Mouse (Mus musculus): ENCODE measurements at regions not wholly inside any gene's neighbourhood (a gene's known extent, or its start where the extent isn't known, plus 50 kb on each side); places are given as distances from the start of the nearest gene placed in this dataset.
"Not testable (repeated sequence)": the region's sequence is repeated elsewhere in the genome, so short reads cannot be mapped to it uniquely, and the experiment has no call there.

- no peaks in the 10 kb centered on the region for H3K4me1 ChIP-seq (ENCODE audit: control insufficient read depth, insufficient read depth, low read length)
- TF ChIP-seq CTCF (IDR thresholded peaks at IDR 0.05; ENCODE audit: extremely low read depth, insufficient read depth, low read length): peak; percentile 5; the same call in 1 of the 2 replicates
- TF ChIP-seq POLR2A (IDR thresholded peaks at IDR 0.05; ENCODE audit: extremely low read depth, insufficient read depth, low read length): no peak
- H3K4me3 ChIP-seq (ENCODE audit: insufficient read depth, low read length): no peak overlapping the region
- H3K27ac ChIP-seq (ENCODE audit: insufficient read depth, low read length): no peak overlapping the region
Observed at GRCm38 (mm10) chr15:19458485-19458884, 639.7 kb downstream of the Cdh10 start.

GRCm38 (mm10) chr15:19473521-19473920 is 654.8 kb downstream of the Cdh10 start:
- Histone ChIP-seq H3K4me3 (ENCODE audit: insufficient read depth, low read length) (no peak overlapping the region), H3K4me1 (ENCODE audit: control insufficient read depth, insufficient read depth, low read length) (no peaks in the 10 kb centered on the region), H3K27ac (ENCODE audit: insufficient read depth, low read length) (no peak overlapping the region)
- TF ChIP-seq CTCF (IDR thresholded peaks at IDR 0.05; ENCODE audit: extremely low read depth, insufficient read depth, low read length) (no peak), POLR2A (IDR thresholded peaks at IDR 0.05; ENCODE audit: extremely low read depth, insufficient read depth, low read length) (no peak)

- H3K4me3 ChIP-seq (ENCODE audit: insufficient read depth, low read length); H3K4me1 ChIP-seq (ENCODE audit: control insufficient read depth, insufficient read depth, low read length); H3K27ac ChIP-seq (ENCODE audit: insufficient read depth, low read length): not testable (repeated sequence)
Observed at GRCm38 (mm10) chr15:19493556-19493955, 674.8 kb downstream of the Cdh10 start.

GRCm38 (mm10) chr15:19519377-19519776 is 700.6 kb downstream of the Cdh10 start:
- H3K27ac ChIP-seq (ENCODE audit: insufficient read depth, low read length): no peak overlapping the region
- TF ChIP-seq CTCF (IDR thresholded peaks at IDR 0.05; ENCODE audit: extremely low read depth, insufficient read depth, low read length) (no peak), POLR2A (IDR thresholded peaks at IDR 0.05; ENCODE audit: extremely low read depth, insufficient read depth, low read length) (no peak)
- no peaks in the 10 kb centered on the region for H3K4me1 ChIP-seq (ENCODE audit: control insufficient read depth, insufficient read depth, low read length)
- H3K4me3 ChIP-seq (ENCODE audit: insufficient read depth, low read length): no peak overlapping the region

GRCm38 (mm10) chr15:19540676-19541075 is 721.9 kb downstream of the Cdh10 start:
- Histone ChIP-seq H3K4me1 (ENCODE audit: control insufficient read depth, insufficient read depth, low read length) (no peaks in the 10 kb centered on the region), H3K27ac (ENCODE audit: insufficient read depth, low read length) (no peak overlapping the region), H3K4me3 (ENCODE audit: insufficient read depth, low read length) (no peak overlapping the region)
- TF ChIP-seq POLR2A (IDR thresholded peaks at IDR 0.05; ENCODE audit: extremely low read depth, insufficient read depth, low read length) (no peak), CTCF (IDR thresholded peaks at IDR 0.05; ENCODE audit: extremely low read depth, insufficient read depth, low read length) (no peak)

DNA sequence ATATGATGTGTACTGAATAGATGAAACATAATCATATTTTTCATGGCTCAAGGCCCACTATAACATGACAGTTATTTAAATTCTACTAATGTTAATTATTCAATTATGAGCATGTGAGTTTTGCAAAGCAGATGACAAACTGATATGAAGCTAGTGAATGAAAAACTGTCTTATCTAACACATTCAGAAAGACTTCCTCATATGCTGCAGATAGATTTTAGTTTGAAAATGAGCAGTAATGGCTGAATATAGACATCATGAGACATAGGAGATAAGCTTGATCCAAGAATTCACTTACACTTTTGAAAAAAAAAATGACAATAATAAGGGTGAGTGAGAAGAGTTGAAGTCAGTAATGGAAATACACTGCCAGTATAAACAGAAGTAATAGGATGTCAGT is 731.0 kb downstream of the Cdh10 start:
- H3K27ac ChIP-seq (ENCODE audit: insufficient read depth, low read length): no peak overlapping the region
- H3K4me1 ChIP-seq (ENCODE audit: control insufficient read depth, insufficient read depth, low read length): no peaks in the 10 kb centered on the region
- TF ChIP-seq CTCF (IDR thresholded peaks at IDR 0.05; ENCODE audit: extremely low read depth, insufficient read depth, low read length) (no peak), POLR2A (IDR thresholded peaks at IDR 0.05; ENCODE audit: extremely low read depth, insufficient read depth, low read length) (no peak)
- no peak overlapping the region for H3K4me3 ChIP-seq (ENCODE audit: insufficient read depth, low read length)

GRCm38 (mm10) chr15:19584769-19585168 is 766.0 kb downstream of the Cdh10 start:
- Histone ChIP-seq H3K27ac (ENCODE audit: insufficient read depth, low read length) (no peak overlapping the region), H3K4me3 (ENCODE audit: insufficient read depth, low read length) (no peak overlapping the region), H3K4me1 (ENCODE audit: control insufficient read depth, insufficient read depth, low read length) (no peaks in the 10 kb centered on the region)
- no peak for TF ChIP-seq CTCF (IDR thresholded peaks at IDR 0.05; ENCODE audit: extremely low read depth, insufficient read depth, low read length)
- TF ChIP-seq POLR2A (IDR thresholded peaks at IDR 0.05; ENCODE audit: extremely low read depth, insufficient read depth, low read length): no peak

GRCm38 (mm10) chr15:19585281-19585680 is 766.5 kb downstream of the Cdh10 start:
- Histone ChIP-seq H3K4me1 (ENCODE audit: control insufficient read depth, insufficient read depth, low read length) (no peaks in the 10 kb centered on the region), H3K27ac (ENCODE audit: insufficient read depth, low read length) (no peak overlapping the region), H3K4me3 (ENCODE audit: insufficient read depth, low read length) (no peak overlapping the region)
- TF ChIP-seq POLR2A (IDR thresholded peaks at IDR 0.05; ENCODE audit: extremely low read depth, insufficient read depth, low read length) (no peak), CTCF (IDR thresholded peaks at IDR 0.05; ENCODE audit: extremely low read depth, insufficient read depth, low read length) (no peak)

DNA sequence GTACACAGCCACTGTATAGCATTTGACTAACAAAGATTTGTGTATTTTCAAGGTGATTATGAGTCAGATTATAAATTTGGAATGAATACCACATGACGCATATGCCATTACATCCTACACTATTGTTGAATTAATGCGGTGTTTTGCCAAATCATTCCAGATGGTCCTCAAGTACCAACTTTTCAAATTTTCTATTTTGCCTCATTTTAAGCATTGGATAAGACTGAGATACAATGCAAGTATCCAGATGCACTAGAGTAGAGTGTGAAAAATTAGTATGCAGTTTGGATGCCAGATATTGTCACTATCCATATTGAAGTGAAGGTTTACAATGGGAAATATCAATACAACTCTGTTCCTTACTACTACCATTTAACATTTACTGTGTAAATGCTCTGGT is 775.0 kb downstream of the Cdh10 start:
- no peak for TF ChIP-seq CTCF (IDR thresholded peaks at IDR 0.05; ENCODE audit: extremely low read depth, insufficient read depth, low read length)
- no peak for TF ChIP-seq POLR2A (IDR thresholded peaks at IDR 0.05; ENCODE audit: extremely low read depth, insufficient read depth, low read length)
- Histone ChIP-seq H3K4me1 (ENCODE audit: control insufficient read depth, insufficient read depth, low read length) (no peaks in the 10 kb centered on the region), H3K4me3 (ENCODE audit: insufficient read depth, low read length) (no peak overlapping the region), H3K27ac (ENCODE audit: insufficient read depth, low read length) (no peak overlapping the region)

GRCm38 (mm10) chr15:19622367-19622766 is 803.6 kb downstream of the Cdh10 start:
- not testable (repeated sequence) for H3K4me1 ChIP-seq (ENCODE audit: control insufficient read depth, insufficient read depth, low read length); H3K4me3 ChIP-seq (ENCODE audit: insufficient read depth, low read length); H3K27ac ChIP-seq (ENCODE audit: insufficient read depth, low read length)

GRCm38 (mm10) chr15:19667380-19667779 is 781.7 kb upstream of the Cdh12 start:
- no peak overlapping the region for H3K27ac ChIP-seq (ENCODE audit: insufficient read depth, low read length)
- H3K4me1 ChIP-seq (ENCODE audit: control insufficient read depth, insufficient read depth, low read length): no peaks in the 10 kb centered on the region
- H3K4me3 ChIP-seq (ENCODE audit: insufficient read depth, low read length): no peak overlapping the region
- no peak for TF ChIP-seq POLR2A (IDR thresholded peaks at IDR 0.05; ENCODE audit: extremely low read depth, insufficient read depth, low read length)
- no peak for TF ChIP-seq CTCF (IDR thresholded peaks at IDR 0.05; ENCODE audit: extremely low read depth, insufficient read depth, low read length)

All from cortical plate, adult 2 months (tissue).